Mouse (Mus musculus) heart, adult 11 months (tissue): ENCODE results near the gene Syt14.
A peak's percentile ranks its signal among the peaks of the same experiment; 100 is the strongest.

Source experiments
- DNase-seq: peaks from one replicate; pipeline ENCODE4 v3.0.0; 2022

The Syt14 gene

DNA sequence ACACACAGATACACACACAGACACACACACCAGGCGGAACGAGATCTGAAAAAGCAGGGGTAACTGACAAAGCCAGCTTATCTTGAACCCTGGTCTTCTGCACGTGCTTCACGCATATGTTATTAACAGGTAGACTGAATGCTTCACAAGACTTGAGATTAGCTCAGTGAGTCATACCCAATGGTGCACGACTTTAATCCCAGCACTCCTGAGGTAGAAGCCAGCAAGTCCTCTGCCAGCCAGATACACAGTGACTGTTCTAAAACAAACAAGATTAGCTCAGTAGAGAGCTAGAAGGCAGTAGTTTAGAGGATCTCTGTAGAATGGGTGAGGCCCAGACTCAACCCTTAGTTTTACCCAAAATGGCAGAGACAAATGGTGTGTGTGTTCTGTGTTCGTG, 175.3 kb downstream of the Syt14 start:
- peak; percentile 41 for DNase-seq

DNA sequence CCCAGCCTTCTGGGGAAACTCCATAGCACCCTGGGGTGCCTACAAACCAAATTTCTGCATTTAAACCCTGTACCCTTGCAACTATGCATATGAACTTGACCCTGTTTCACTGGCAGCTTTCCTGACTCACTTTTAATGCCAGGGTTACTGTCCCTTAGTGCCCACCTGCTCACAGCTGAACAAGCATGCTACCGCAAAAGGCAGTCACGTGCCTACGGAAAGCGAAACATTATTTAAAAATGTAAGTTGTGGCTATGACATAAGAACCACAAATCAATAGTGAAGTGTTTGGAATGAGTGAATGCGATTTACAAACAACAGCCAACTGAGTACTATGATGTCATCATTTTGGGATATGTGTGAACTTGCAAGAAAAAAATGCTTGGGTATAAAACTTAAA, 178.0 kb downstream of the Syt14 start:
- DNase-seq = no peak

DNA sequence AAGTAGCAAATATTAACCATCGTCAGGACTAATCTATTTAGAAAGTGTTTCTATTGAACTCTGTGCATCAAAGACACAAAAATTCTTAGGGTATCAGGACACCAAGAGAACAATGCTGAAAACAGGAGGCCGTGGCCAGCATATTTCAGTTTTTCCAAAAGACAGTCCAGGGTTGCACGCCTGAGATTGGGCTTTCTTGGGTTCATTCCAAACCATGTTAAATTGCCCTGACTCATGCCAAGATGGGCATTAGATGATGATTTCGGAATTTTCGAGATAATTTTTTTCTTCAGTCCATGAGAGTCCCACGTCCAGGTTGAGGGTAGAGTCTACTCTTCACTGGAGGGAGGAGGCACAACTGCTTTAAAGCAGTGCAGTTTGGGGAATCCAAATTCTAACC, 178.6 kb downstream of the Syt14 start:
- no peak for DNase-seq

DNA sequence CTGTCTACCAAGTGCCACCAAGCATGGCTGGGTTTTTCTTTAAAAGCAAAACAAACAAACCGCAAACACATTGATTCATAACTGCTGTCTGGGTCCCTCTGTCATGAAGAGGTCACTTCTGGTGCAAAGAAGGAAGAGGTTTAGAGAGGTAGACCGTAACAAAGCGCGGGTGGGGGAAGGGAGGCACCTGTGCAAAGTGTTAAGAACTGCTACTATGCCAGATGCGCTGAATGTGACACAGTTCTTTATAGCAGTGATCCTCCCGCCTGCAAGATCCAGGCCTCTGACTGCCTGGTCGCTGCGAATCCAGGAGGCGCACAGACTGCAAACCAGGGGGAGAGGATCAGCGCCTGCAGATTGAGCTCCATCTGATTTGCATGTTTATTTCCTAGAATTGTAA, 179.2 kb downstream of the Syt14 start:
- no peak for DNase-seq

DNA sequence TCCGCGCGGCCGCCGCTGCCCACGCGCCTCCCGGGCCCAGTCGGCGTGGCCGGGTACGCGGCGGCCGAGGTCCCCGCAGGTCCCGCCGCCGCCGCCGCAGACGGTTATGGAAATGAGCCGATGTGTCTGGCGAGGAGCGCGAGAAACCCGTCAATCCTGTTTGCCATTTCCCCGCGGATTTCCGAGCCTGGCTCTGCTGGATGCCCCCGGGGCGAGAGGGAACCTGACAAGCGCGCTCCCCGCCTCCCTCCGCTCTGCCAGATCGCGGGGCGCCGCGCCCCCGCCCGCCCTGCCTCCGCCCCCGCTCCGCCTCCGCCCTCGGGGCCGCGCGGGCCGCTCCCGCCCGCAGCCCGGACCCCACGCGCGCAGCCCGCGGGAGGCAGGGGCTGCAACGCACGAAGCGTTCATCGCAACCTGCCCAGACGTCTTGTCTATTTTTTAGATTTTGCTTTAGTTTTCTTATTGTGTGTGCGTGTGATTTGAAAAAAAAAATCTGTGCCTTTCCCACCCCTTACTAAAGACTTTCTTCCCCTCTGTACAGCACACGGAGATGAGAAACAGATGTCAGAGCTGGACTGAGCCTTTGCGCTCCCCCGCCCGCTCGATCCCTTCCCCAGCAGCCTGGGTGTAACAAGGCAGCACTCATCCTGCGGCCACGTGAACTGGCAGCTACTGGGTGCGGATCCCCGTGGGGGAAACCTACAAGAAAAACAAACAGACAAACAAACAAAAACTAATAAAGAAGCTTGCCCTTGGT, 179.9 kb downstream of the Syt14 start, which contains the start of gene Sertad4:
Gene Sertad4 (minus strand): TSS at position 283 of the 757 bp plus-strand sequence.
- DNase-seq = peak; percentile 98

DNA sequence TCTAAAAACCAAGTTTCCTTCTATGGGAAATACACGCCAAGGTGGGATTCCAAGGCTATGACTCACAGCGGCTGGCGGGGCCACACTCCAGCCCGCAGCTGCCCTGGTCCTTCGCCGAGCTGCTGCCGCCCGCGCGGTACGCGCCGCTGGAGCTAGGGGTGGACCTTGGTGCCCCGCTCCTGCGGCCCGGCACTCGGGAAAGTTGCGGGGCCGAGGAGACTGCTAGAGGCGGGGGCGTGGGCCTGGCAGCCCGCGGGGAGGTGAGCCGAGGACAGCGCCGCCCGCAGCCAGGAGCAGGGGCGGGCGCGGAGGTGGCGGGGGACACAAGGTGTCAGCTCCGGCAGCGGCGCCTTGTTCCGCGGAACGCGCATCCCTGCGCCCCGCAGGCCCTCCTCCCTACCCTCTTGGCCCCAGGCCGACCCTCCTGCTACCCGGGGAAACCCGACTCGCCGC, 180.7 kb downstream of the Syt14 start:
- DNase-seq = peak; percentile 96

DNA sequence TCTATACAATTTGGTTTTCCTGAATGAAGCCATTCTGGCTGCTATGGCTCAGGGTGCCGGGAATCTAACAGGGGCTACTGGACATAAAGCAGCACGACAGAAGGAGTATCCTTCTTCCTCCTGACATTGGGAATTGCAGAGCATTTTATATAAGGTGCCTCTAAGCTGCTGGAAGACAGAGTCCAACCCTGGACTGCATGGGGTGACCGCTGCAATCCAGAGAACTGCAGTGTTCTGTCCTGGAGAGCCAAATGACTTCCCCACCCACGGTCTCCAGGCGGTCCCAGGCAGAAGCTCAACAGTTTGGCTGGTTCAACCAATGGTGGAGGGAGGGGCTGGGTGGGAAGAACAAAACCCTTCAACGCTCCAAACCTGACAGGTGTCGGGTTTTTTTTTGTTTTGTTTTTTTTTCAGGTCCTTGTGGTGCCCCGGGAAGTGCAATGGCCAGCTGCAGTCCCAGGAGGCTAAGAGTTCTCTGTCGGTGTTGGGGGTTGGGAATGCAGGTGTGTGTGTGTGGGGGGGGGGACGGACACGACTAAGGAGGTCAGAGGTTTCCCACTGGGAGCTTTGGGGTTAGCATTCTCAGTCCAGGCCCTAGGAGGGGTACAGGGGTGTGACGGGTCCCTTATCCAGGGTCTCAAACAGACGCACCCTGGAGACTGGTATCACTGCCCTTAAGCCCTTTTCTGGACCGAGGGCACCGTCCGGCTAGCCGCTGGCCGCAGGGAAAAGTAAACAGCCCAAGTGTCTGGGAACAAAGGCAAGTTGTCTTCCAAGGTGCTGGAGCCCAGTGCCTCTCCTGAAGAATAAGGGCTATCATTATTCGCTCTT, 181.4 kb downstream of the Syt14 start:
- DNase-seq = peak; percentile 91

DNA sequence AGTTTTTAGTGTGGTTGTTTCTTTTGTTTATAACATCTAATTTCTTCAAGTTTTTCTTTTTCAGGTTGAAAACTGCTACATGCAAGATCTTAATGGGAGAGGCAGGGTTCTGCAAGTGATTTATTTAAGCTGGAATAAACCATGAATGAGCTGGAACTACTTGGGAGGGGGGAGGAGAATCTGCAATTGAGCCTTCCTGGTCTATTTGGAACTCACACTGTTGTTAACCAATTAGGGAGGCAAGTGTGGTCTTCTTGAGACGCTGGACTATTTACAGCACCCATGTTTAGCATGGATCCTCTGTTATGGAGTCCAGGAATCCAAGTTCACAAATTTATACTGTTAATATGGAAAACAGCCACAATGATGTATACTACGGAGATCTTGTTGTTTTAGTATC, 182.1 kb downstream of the Syt14 start:
- no peak for DNase-seq

DNA sequence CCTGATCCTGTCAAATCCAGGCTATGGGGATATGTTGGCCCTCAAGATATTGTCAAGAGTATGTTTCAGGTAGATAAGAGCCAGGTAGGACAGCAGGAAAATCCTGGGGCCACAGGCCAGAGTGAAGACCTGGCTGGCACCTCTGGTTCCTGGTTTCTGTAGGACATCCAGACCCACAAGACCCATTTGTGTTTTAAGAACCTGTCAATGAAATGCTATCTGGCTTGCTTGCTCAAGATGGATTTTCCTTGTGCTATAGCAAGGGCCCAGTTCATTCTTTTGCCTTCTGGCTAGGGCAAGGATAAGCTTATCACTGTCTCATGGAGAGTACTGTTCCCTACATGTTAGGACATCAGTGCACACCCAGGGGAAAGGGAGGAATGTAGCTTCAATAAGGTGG, 183.5 kb downstream of the Syt14 start:
- no peak for DNase-seq

DNA sequence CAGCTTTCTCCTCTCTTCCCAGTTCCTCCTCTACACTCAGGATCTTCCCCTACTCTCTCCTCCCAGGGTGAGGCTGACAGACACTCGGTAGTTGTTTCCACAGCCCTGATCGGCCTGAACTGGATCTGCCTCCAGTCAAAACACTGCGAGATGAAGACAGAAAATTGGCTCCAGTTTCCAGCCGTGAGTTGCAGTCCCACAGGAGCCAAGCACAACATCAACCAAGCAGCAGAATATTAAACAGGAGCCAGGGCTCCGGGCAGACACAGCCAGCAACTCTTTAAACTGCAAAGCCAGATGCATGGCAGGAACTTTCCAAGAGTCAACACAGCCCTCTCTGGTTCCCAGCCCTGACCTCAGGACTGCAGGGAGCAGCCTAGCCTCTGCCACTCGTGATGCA, 183.9 kb downstream of the Syt14 start:
- peak; percentile 99 for DNase-seq

DNA sequence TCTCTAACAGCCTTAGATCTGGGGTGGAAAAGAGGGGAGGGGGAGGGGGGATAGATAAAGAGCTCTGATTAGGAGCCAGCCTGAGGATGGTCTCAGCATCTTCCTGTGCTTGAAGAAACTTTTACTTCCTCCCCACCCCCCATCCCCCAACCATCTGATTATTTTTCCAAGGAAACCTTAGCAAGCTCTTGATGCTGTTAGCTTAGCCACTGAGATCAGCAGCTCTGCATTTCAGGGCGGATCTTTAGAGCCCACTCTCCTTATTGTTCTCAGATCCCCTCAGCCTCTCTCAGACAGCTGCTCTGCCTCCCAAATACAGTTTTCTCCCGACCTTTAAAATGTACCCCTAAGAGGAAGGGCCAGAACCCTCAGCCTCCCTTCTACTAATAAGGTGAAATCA, 184.4 kb downstream of the Syt14 start:
- DNase-seq = no peak

DNA sequence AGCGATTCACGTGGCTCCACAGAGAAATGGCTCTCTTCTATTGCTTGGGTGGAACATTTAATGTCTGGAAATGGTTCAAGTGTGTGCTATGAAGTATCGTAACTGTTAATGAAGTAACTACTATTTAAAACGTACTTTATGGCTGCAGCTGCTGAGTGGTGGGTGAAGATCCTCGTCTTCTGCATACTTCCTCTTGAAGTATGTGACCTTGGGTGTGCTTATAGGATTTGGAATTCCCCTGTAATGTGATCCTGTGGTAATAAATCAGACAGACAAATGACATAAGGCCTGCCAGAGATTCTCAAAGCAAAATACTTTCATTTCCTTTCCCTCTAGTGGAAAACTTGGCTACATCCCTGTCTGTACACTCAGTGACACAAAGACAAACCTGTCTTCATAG, 186.0 kb downstream of the Syt14 start:
- DNase-seq = no peak

DNA sequence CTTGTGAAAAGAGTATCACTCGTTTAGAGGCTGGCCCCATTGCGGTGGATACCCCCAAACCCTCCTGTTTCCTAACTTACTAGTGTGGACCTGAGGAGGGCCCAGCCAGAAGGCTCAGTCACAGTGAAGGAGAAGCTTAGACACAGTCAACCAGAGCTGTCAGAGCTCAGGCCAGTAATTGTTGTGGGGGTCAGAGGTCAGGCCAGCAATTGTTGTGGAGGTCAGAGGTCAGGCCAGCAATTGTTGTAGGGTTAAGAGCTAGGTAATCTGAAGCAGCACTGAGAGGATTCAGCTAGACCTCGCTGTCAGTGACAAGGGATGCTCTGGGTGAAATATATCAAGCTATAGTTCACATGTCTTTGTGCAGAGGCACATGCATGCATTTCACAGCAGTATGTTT, 188.3 kb downstream of the Syt14 start:
- DNase-seq = peak; percentile 78
